Mouse (Mus musculus) spleen, adult 2 months (tissue): ENCODE measurements around the gene Ube2d1.

ENCODE experiments used
- CTCF ChIP-seq: fragments of 200-500 bp; IDR thresholded peaks from 2 replicates; pipeline ENCODE4 v1.5.1; 2011; ENCODE audit warnings: mild to moderate bottlenecking, inconsistent platforms; ENCODE audit not compliant: insufficient read depth, insufficient read length, insufficient replicate concordance; ENCODE audit errors: extremely low read depth
- POLR2A ChIP-seq: fragments of 200-500 bp; IDR thresholded peaks from 2 replicates; pipeline ENCODE4 v1.6.1; 2011; ENCODE audit warnings: low read depth, low read length, inconsistent platforms

- TF ChIP-seq CTCF (no peak), POLR2A (no peak)
Observed at GRCm38 (mm10) chr10:71293245-71293644, 8.2 kb upstream of the Ube2d1 start.
